Comparison of ENCODE assay signal across 8 mouse cellular contexts in genomic region chr5:53214362-53214761, GRCm38 (mm10). TPM values are rescaled to one million over a fixed set of nuclear protein-coding genes. Genes with fewer than 3 reads are reported as not detected.
DNase-seq lines count a peak whose midpoint lies in the region; ATAC-seq lines count a peak whose summit lies in the region.

No protein-coding gene starts in this region.

- H3K4me3 ChIP-seq in kidney, embryonic 14.5 days (ENCODE audit: low read length): peak overlapping the region; percentile 77
- H3K4me3 ChIP-seq in embryonic facial prominence, embryonic 14.5 days (ENCODE audit: low read depth, low read length): peak overlapping the region; percentile 62
- H3K4me3 ChIP-seq in hindbrain, embryonic 10.5 days: peak overlapping the region; percentile 76; the same call in 1 of the 2 replicates
- H3K4me3 ChIP-seq in midbrain, embryonic 15.5 days: peak overlapping the region; percentile 58

- WGBS in kidney, embryonic 14.5 days: 24% methylated on average over 5 of the region's 5 CpGs
- WGBS in embryonic facial prominence, embryonic 14.5 days: 12% methylated on average over 5 of the region's 5 CpGs
- WGBS in hindbrain, embryonic 10.5 days: 9% methylated on average over 5 of the region's 5 CpGs
- 11% methylated on average over 5 of the region's 5 CpGs for WGBS in midbrain, embryonic 15.5 days

- no peak for ATAC-seq in kidney, embryonic 14.5 days (ENCODE audit: low FRiP score, low TSS enrichment)
- peak; percentile 1; the same call in 1 of the 2 replicates for ATAC-seq in embryonic facial prominence, embryonic 14.5 days (ENCODE audit: low read depth)
- ATAC-seq in midbrain, embryonic 15.5 days (replicated peaks): peak; percentile 15; the same call in 1 of the 2 replicates

- no peak for DNase-seq in kidney, postnatal 10 days
- DNase-seq in embryonic facial prominence, embryonic 14.5 days (ENCODE audit: low spot score): no peak
- no peak for DNase-seq in hindbrain, embryonic 10.5 days (ENCODE audit: low spot score)
- no peak for DNase-seq in adrenal gland, postnatal 36 days
- DNase-seq in spleen, adult 18-20 months: no peak
- no peak for DNase-seq in embryo, embryonic 10 days (ENCODE audit: low spot score)

- H3K9me3 ChIP-seq in kidney, embryonic 14.5 days (ENCODE audit: control insufficient read depth, low read length): no peaks in the 10 kb centered on the region
- H3K9me3 ChIP-seq in embryonic facial prominence, embryonic 14.5 days (ENCODE audit: control insufficient read depth, low read length): no peaks in the 10 kb centered on the region
- no peaks in the 10 kb centered on the region for H3K9me3 ChIP-seq in hindbrain, embryonic 10.5 days
- no peaks in the 10 kb centered on the region for H3K9me3 ChIP-seq in midbrain, embryonic 15.5 days

- H3K27ac ChIP-seq in kidney, embryonic 14.5 days (ENCODE audit: low read depth, low read length): peak overlapping the region; percentile 47; the same call in 1 of the 2 replicates
- no peak overlapping the region for H3K27ac ChIP-seq in embryonic facial prominence, embryonic 14.5 days (replicated peaks; ENCODE audit: low read depth, low read length)
- peak overlapping the region; percentile 90; the same call in 1 of the 2 replicates for H3K27ac ChIP-seq in hindbrain, embryonic 10.5 days
- H3K27ac ChIP-seq in midbrain, embryonic 15.5 days: 0 out of 2 replicates have a peak overlapping the region, but pooled peaks have one; percentile 74

- peaks cover 2% of the 10 kb centered on the region; the same call in 1 of the 2 replicates for H3K4me1 ChIP-seq in kidney, embryonic 14.5 days (ENCODE audit: control insufficient read depth, insufficient read depth, low read length)
- H3K4me1 ChIP-seq in embryonic facial prominence, embryonic 14.5 days (ENCODE audit: control insufficient read depth, insufficient read depth, low read length): no peaks in the 10 kb centered on the region
- H3K4me1 ChIP-seq in hindbrain, embryonic 10.5 days (replicated peaks): peaks cover 42% of the 10 kb centered on the region
- H3K4me1 ChIP-seq in midbrain, embryonic 15.5 days: peaks cover 33% of the 10 kb centered on the region

- H3K27me3 ChIP-seq in kidney, embryonic 14.5 days (ENCODE audit: control insufficient read depth, insufficient read depth, low read length): peaks cover 18% of the 10 kb centered on the region
- peaks cover 44% of the 10 kb centered on the region for H3K27me3 ChIP-seq in embryonic facial prominence, embryonic 14.5 days (replicated peaks; ENCODE audit: control insufficient read depth, insufficient read depth, low read length)
- peaks cover 58% of the 10 kb centered on the region for H3K27me3 ChIP-seq in hindbrain, embryonic 10.5 days (ENCODE audit: insufficient read depth, poor library complexity, severe bottlenecking)
- 0 out of 2 replicates have a peak, but pooled peaks cover 5% of the 10 kb centered on the region for H3K27me3 ChIP-seq in midbrain, embryonic 15.5 days (replicated peaks)

- peak overlapping the region; percentile 95 for H3K4me2 ChIP-seq in kidney, embryonic 14.5 days (replicated peaks; ENCODE audit: low read depth, low read length)
- peak overlapping the region; percentile 99 for H3K4me2 ChIP-seq in embryonic facial prominence, embryonic 14.5 days (ENCODE audit: low read depth, low read length)
- peak overlapping the region; percentile 84 for H3K4me2 ChIP-seq in midbrain, embryonic 15.5 days

- H3K9ac ChIP-seq in kidney, embryonic 14.5 days (ENCODE audit: low read depth, low read length): no peak overlapping the region; the same call in 1 of the 2 replicates
- H3K9ac ChIP-seq in embryonic facial prominence, embryonic 14.5 days (ENCODE audit: low read depth, low read length): 0 out of 2 replicates have a peak overlapping the region, but pooled peaks have one; percentile 67
- H3K9ac ChIP-seq in midbrain, embryonic 15.5 days: no peak overlapping the region; the same call in 1 of the 2 replicates

- H3K36me3 ChIP-seq in kidney, embryonic 14.5 days (ENCODE audit: control insufficient read depth, insufficient read depth, low read length): no peaks in the 10 kb centered on the region
- no peaks in the 10 kb centered on the region for H3K36me3 ChIP-seq in embryonic facial prominence, embryonic 14.5 days (ENCODE audit: control insufficient read depth, insufficient read depth, low read length)
- no peaks in the 10 kb centered on the region for H3K36me3 ChIP-seq in hindbrain, embryonic 10.5 days
- H3K36me3 ChIP-seq in midbrain, embryonic 15.5 days (replicated peaks): no peaks in the 10 kb centered on the region

RNA-seq across cellular contexts. Expression of gene Sel1l3, which starts 0.6 kb away (rescaled TPM):
- 15.9 and 28.9 TPM in 2 replicates for polyA plus RNA-seq in kidney, embryonic 14.5 days (2014; fragmentation: Nextera tagmentation; extraction: Ambion mirVana)
- 5.9 and 6.9 TPM in 2 replicates for polyA plus RNA-seq in embryonic facial prominence, embryonic 14.5 days (2014; fragmentation: Nextera tagmentation; extraction: Ambion mirVana)
- polyA plus RNA-seq in hindbrain, embryonic 10.5 days (2016; fragmentation: Nextera tagmentation; extraction: Ambion mirVana): 2.3 and 2.7 TPM in 2 replicates
- polyA plus RNA-seq in midbrain, embryonic 15.5 days (2015; fragmentation: Nextera tagmentation; extraction: Ambion mirVana): 6.1 and 7.3 TPM in 2 replicates
- 1 to 10 TPM; 1.3 to 2.9 TPM for total RNA-seq in adrenal gland, postnatal 36 days (2021)

RNA-seq across cellular contexts. Expression of gene Smim20, which starts 52.5 kb away (rescaled TPM):
- 91.7 and 106 TPM in 2 replicates for polyA plus RNA-seq in kidney, embryonic 14.5 days (2014; fragmentation: Nextera tagmentation; extraction: Ambion mirVana)
- polyA plus RNA-seq in embryonic facial prominence, embryonic 14.5 days (2014; fragmentation: Nextera tagmentation; extraction: Ambion mirVana): 96.7 and 104 TPM in 2 replicates
- 67.8 and 74.2 TPM in 2 replicates for polyA plus RNA-seq in hindbrain, embryonic 10.5 days (2016; fragmentation: Nextera tagmentation; extraction: Ambion mirVana)
- polyA plus RNA-seq in midbrain, embryonic 15.5 days (2015; fragmentation: Nextera tagmentation; extraction: Ambion mirVana): 67.8 and 69.4 TPM in 2 replicates
- total RNA-seq in adrenal gland, postnatal 36 days (2021): 10 to 100 TPM; 44.2 to 65.8 TPM
